Mouse (Mus musculus) MEL (cell line): Measurements from ENCODE around the gene Spi1. TPM values are rescaled to one million over a fixed set of nuclear protein-coding genes. Genes with fewer than 3 reads are reported as not detected.
A peak's percentile ranks its signal among the peaks of the same experiment; 100 is the strongest.

ENCODE experiments used
- DNase-seq: peaks from one replicate; pipeline ENCODE4 v3.0.0; 2011; ENCODE audit warnings: low read depth, low spot score
- H3K27ac ChIP-seq: 2 replicates; pipeline ENCODE4 v1.5.1; 2012; ENCODE audit warnings: low read depth, mild to moderate bottlenecking, control low read depth, low read length, moderate library complexity; ENCODE audit not compliant: control insufficient read depth
- H3K27me3 ChIP-seq, 2 experiments: fragments of 150-350 bp in 1 of 2; sonication (generic) in 1 of 2; 2 replicates each; pipeline ENCODE4 v1.6.1; 2012; ENCODE audit warnings: low read length in 2 of 2, mild to moderate bottlenecking in 2 of 2, improper control_type of control experiment in 1 of 2, moderate library complexity in 1 of 2; ENCODE audit not compliant: insufficient read depth in 2 of 2, control insufficient read depth in 1 of 2
- H3K36me3 ChIP-seq, 2 experiments: 2 replicates each; pipeline ENCODE4 v1.6.1; 2012 to 2014; ENCODE audit warnings: low read length in 2 of 2, improper control_type of control experiment in 1 of 2, inconsistent platforms in 1 of 2, mild to moderate bottlenecking in 1 of 2; ENCODE audit not compliant: insufficient read depth in 2 of 2, control insufficient read depth in 1 of 2
- H3K4me1 ChIP-seq, 2 experiments: fragments of 150-350 bp in 1 of 2; sonication (generic) in 1 of 2; 2 replicates each; pipeline ENCODE4 v1.6.1; 2012; ENCODE audit warnings: low read length in 2 of 2, improper control_type of control experiment in 1 of 2, mild to moderate bottlenecking in 1 of 2; ENCODE audit not compliant: insufficient read depth in 2 of 2, control insufficient read depth in 1 of 2
- H3K4me3 ChIP-seq, 2 experiments: fragments of 150-350 bp in 1 of 2; sonication (generic) in 1 of 2; 2 replicates each; pipeline ENCODE4 v1.5.1; 2012; ENCODE audit warnings: low read depth in 2 of 2, low read length in 2 of 2, mild to moderate bottlenecking in 2 of 2, moderate library complexity in 2 of 2, control low read depth in 1 of 2, improper control_type of control experiment in 1 of 2; ENCODE audit not compliant: control insufficient read depth in 1 of 2, insufficient read depth in 1 of 2
- H3K79me2 ChIP-seq: 2 replicates; pipeline ENCODE4 v1.6.1; 2012; ENCODE audit warnings: mild to moderate bottlenecking, low read length, moderate library complexity; ENCODE audit not compliant: control insufficient read depth, poor library complexity, insufficient read depth
- H3K9ac ChIP-seq: 2 replicates; pipeline ENCODE4 v1.6.1; 2012; ENCODE audit warnings: low read depth, mild to moderate bottlenecking, control low read depth, low read length, moderate library complexity; ENCODE audit not compliant: control insufficient read depth, poor library complexity, severe bottlenecking
- H3K9me3 ChIP-seq: fragments of 150-350 bp; sonication (generic); replicated peaks from 2 replicates; pipeline ENCODE4 v1.6.1; 2012; ENCODE audit warnings: mild to moderate bottlenecking, low read length, improper control_type of control experiment, moderate library complexity; ENCODE audit not compliant: insufficient read depth
- CHD1 ChIP-seq: IDR thresholded peaks from 2 replicates; pipeline ENCODE4 v1.6.1; 2012; ENCODE audit warnings: low read depth, mild to moderate bottlenecking, inconsistent platforms, low read length, improper control_type of control experiment
- CHD2 ChIP-seq: IDR thresholded peaks from 2 replicates; pipeline ENCODE4 v1.6.1; 2011; ENCODE audit warnings: low read length, improper control_type of control experiment
- CTCF ChIP-seq, 3 experiments: IDR thresholded peaks in 2 of 3; conservative IDR thresholded peaks in 1 of 3; 2 replicates each; pipeline ENCODE4 v1.5.1; 2011 to 2012; ENCODE audit warnings: low read length in 3 of 3, low read depth in 2 of 3, mild to moderate bottlenecking in 2 of 3, improper control_type of control experiment in 1 of 3, inconsistent platforms in 1 of 3, mixed read lengths in 1 of 3, moderate library complexity in 1 of 3; ENCODE audit not compliant: control insufficient read depth in 1 of 3, insufficient read depth in 1 of 3, poor library complexity in 1 of 3, severe bottlenecking in 1 of 3
- ELF1 ChIP-seq: IDR thresholded peaks from 2 replicates; pipeline ENCODE4 v1.6.1; 2014; ENCODE audit warnings: low read depth, mild to moderate bottlenecking, inconsistent platforms, low read length, improper control_type of control experiment, moderate library complexity
- ETS1 ChIP-seq: IDR thresholded peaks from 2 replicates; pipeline ENCODE4 v1.6.1; 2012; ENCODE audit warnings: low read depth, mild to moderate bottlenecking, inconsistent platforms, low read length, improper control_type of control experiment, moderate library complexity
- GABPA ChIP-seq: IDR thresholded peaks from 2 replicates; pipeline ENCODE4 v1.6.1; 2012; ENCODE audit warnings: low read depth, mild to moderate bottlenecking, inconsistent platforms, low read length, improper control_type of control experiment, moderate library complexity
- GATA1 ChIP-seq: IDR thresholded peaks from 2 replicates; pipeline ENCODE4 v1.6.1; 2011; ENCODE audit warnings: low read depth, low read length, improper control_type of control experiment
- HCFC1 ChIP-seq: IDR thresholded peaks from 2 replicates; pipeline ENCODE4 v1.6.1; 2012; ENCODE audit warnings: low read depth, mild to moderate bottlenecking, inconsistent platforms, low read length, improper control_type of control experiment, moderate library complexity
- KAT2A ChIP-seq: conservative IDR thresholded peaks from 2 replicates; pipeline ENCODE4 v1.6.1; 2012; ENCODE audit warnings: low read depth, low read length, improper control_type of control experiment, inconsistent platforms
- MAFK ChIP-seq: IDR thresholded peaks from 2 replicates; pipeline ENCODE4 v1.6.1; 2011; ENCODE audit warnings: low read depth, mild to moderate bottlenecking, low read length, improper control_type of control experiment, borderline replicate concordance
- MEF2A ChIP-seq: IDR thresholded peaks from 2 replicates; pipeline ENCODE4 v1.6.1; 2014; ENCODE audit warnings: low read depth, mild to moderate bottlenecking, inconsistent platforms, low read length, improper control_type of control experiment; ENCODE audit not compliant: poor library complexity, insufficient replicate concordance, severe bottlenecking; ENCODE audit errors: extremely low read depth
- MXI1 ChIP-seq: IDR thresholded peaks from 2 replicates; pipeline ENCODE4 v1.6.1; 2011; ENCODE audit warnings: mild to moderate bottlenecking, low read depth, low read length, improper control_type of control experiment
- POLR2AphosphoS2 ChIP-seq: IDR thresholded peaks from 2 replicates; pipeline ENCODE4 v1.6.1; 2011; ENCODE audit warnings: low read length, improper control_type of control experiment
- POLR2AphosphoS5 ChIP-seq: IDR thresholded peaks from 2 replicates; pipeline ENCODE4 v1.6.1; 2012; ENCODE audit warnings: low read depth, borderline replicate concordance, mild to moderate bottlenecking, inconsistent platforms, low read length, moderate library complexity, mixed read lengths
- RAD21 ChIP-seq: IDR thresholded peaks from 2 replicates; pipeline ENCODE4 v1.6.1; 2011; ENCODE audit warnings: mild to moderate bottlenecking, low read depth, low read length, improper control_type of control experiment
- TAL1 ChIP-seq: IDR thresholded peaks from 2 replicates; pipeline ENCODE4 v1.6.1; 2012; ENCODE audit warnings: mild to moderate bottlenecking, inconsistent platforms, low read length, moderate library complexity, mixed read lengths
- TBP ChIP-seq: IDR thresholded peaks from 2 replicates; pipeline ENCODE4 v1.8.0; 2011; ENCODE audit warnings: low read depth, low read length, improper control_type of control experiment
- USF1 ChIP-seq: IDR thresholded peaks from 2 replicates; pipeline ENCODE4 v1.6.1; 2014; ENCODE audit warnings: low read depth, mild to moderate bottlenecking, inconsistent platforms, low read length, improper control_type of control experiment, moderate library complexity
- ZKSCAN1 ChIP-seq: IDR thresholded peaks from 2 replicates; pipeline ENCODE4 v1.6.1; 2012; ENCODE audit warnings: low read depth, mild to moderate bottlenecking, inconsistent platforms, low read length, improper control_type of control experiment, moderate library complexity
- ZNF384 ChIP-seq: IDR thresholded peaks from 2 replicates; pipeline ENCODE4 v1.6.1; 2012; ENCODE audit warnings: low read depth, mild to moderate bottlenecking, inconsistent platforms, low read length, improper control_type of control experiment
- polyA plus RNA-seq, 2 experiments: library from polyadenylated mRNA; stranded (reverse) in 1 of 2; unstranded in 1 of 2; fragments of >175 nt in 1 of 2; fragments of >200 nt in 1 of 2; gene quantifications; 2 replicates each; pipeline versions ENCODE4 v1.2.1 to v1.2.4; 2012; ENCODE audit warnings: low replicate concordance in 2 of 2, low read depth in 1 of 2; ENCODE audit not compliant: insufficient read length in 2 of 2, insufficient read depth in 1 of 2, missing spikeins in 1 of 2
- total RNA-seq: library from RNA; depleted of rRNA; stranded (reverse); fragments of 300-350 nt; gene quantifications from 2 replicates; pipeline ENCODE4 v1.2.3, GENCODE M21; 2012

Gene Spi1
- total and polyA plus RNA-seq, 3 experiments, result 95.9 to 142 (median 129) TPM

DNA sequence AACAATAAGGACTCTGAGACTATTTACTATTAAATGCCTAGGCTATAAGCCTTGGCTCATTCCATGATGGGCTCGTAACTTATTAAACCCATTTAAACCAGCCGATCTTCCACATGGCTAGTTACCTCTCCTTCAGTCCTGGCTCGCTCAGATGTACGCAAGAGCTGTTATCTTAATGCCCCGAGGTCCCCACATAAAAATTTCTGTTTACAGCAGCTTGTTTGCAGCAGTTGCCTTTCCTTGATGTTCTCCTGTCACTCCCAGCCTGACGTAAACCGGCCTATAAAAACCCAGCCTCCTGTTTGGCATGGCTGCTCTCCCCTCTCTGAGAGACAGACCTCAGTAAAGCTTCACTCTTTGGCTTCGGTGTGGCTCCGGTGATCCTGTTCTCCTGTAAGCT lies 34.8 kb upstream of the Spi1 start:
- no peaks in the 10 kb centered on the region for H3K9me3 ChIP-seq
- DNase-seq, result no peak
- TF ChIP-seq CHD2 (no peak), RAD21 (no peak), MEF2A (no peak), POLR2AphosphoS5 (no peak), ELF1 (no peak), TBP (no peak), ZKSCAN1 (no peak), CTCF (IDR thresholded peaks at IDR 0.05 in 2 of 3, conservative IDR thresholded peaks at IDR 0.05 in 1 of 3; ENCODE audit: control insufficient read depth in 1 of 3, insufficient read depth in 1 of 3, low read depth in 2 of 3, low read length in 3 of 3, poor library complexity in 1 of 3, severe bottlenecking in 1 of 3) (no peak), GATA1 (no peak), HCFC1 (no peak), ETS1 (no peak), ZNF384 (no peak), GABPA (no peak), MXI1 (no peak), MAFK (no peak)
- TF ChIP-seq, all 39 proteins: peak for 0
- no peak overlapping the region for H3K9ac ChIP-seq
- peaks cover 4 to 5% of the 10 kb centered on the region in 2 experiments for H3K4me1 ChIP-seq
- H3K4me3 ChIP-seq, result no peak overlapping the region
- no peak overlapping the region for H3K27ac ChIP-seq
- H3K27me3 ChIP-seq, result no peaks in the 10 kb centered on the region
- H3K36me3 ChIP-seq, result peaks cover 0 to 5% of the 10 kb centered on the region in 2 experiments; a peak in 2 of 4 replicates
- H3K79me2 ChIP-seq, result no peaks in the 10 kb centered on the region

DNA sequence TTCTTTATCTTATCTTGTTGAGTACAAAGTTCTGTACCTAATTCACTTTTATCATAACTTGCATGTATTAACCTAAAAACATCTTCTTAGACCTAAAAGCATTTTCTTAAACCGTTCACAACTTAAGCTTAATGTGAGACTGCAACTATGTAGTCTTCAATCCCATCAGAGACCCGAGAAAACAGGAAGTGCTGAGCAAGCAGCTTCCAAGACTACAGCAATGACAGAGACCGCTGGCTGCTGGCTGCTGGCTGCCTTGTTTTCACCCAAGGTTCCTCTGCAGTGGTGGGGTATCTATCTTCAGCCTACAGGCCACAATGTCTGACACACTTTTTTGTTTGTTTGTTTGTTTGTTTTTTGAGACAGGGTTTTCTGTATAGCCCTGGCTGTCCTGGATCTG lies 30.3 kb upstream of the Spi1 start:
- peak; percentile 73 for DNase-seq
- Histone ChIP-seq H3K9ac (no peak overlapping the region), H3K27me3 (no peaks in the 10 kb centered on the region), H3K79me2 (peaks cover 14% of the 10 kb centered on the region), H3K4me3 (no peak overlapping the region), H3K9me3 (no peaks in the 10 kb centered on the region), H3K36me3 (peaks cover 0 to 9% of the 10 kb centered on the region in 2 experiments; a peak in 2 of 4 replicates), H3K4me1 (peaks cover 8% of the 10 kb centered on the region in 2 experiments), H3K27ac (peak overlapping the region; percentile 30)
- TF ChIP-seq TAL1 (no peak), ELF1 (peak; percentile 40; the same call in 1 of the 2 replicates), HCFC1 (no peak), POLR2AphosphoS2 (no peak), RAD21 (no peak), KAT2A (no peak), USF1 (no peak), GABPA (no peak), ZNF384 (no peak), MAFK (peak; percentile 93), TBP (no peak), ZKSCAN1 (no peak), CHD1 (no peak)
